Mouse (Mus musculus) small intestine, adult 2 months (tissue): ENCODE results near the gene Dab1.

Source experiments
- CTCF ChIP-seq: fragments of 200-500 bp; IDR thresholded peaks from 2 replicates; pipeline ENCODE4 v1.5.1; 2012; ENCODE audit warnings: low read depth, mild to moderate bottlenecking, control low read depth, inconsistent platforms, low read length, moderate library complexity, mixed read lengths; ENCODE audit not compliant: insufficient replicate concordance, insufficient read length; ENCODE audit errors: extremely low read depth
- POLR2A ChIP-seq: fragments of 200-500 bp; IDR thresholded peaks from 2 replicates; pipeline ENCODE4 v1.6.1; 2012; ENCODE audit warnings: low read depth, mild to moderate bottlenecking, control low read depth, inconsistent platforms, low read length, moderate library complexity

- TF ChIP-seq CTCF, result no peak
- TF ChIP-seq POLR2A, result no peak
Observed at GRCm38 (mm10) chr4:104455151-104455550, 836.0 kb downstream of the Dab1 start.
